Mouse (Mus musculus): ENCODE results near the gene Gm20458. TPM values are rescaled to one million over a fixed set of nuclear protein-coding genes. Genes with fewer than 3 reads are reported as not detected.

Gene Gm20458
- polyA plus RNA-seq (2012; ENCODE audit: low replicate concordance), result 0.17 and 0.94 TPM in 2 replicates

GRCm38 (mm10) chr2:164460745-164461551, at the start of gene Gm20458:
Gene Gm20458, plus strand, starts transcription at chr2:164460967.

DNA sequence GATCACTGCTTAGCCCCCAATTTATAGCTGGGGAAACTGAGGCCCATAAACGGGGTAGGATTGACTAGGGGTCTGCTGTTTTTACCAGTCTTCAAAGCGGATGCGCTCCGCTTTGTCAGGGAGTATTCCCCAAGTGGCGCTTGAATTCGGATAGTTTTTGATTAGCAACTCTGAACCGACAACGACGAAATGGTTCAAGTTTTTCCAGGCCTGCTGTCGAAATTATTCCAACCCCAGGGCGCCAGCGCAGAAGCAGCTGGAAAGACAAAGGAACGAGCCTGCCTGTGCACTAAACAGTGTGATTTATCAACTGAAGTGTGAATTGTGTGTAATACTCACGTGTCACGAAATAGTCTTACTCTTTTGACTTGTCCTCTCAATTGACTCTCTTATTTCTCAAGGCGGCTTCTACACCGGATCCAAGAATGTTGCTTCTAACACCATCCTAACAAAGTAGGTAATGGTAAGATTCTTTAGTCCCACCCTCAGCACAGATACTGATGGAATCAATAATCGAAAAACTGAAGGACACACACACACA, 17.2 kb upstream of the Gm20458 start, which contains the start of gene Sdc4:
TSS of gene Sdc4 (minus strand) at position 428 of the 541 bp plus-strand sequence.

GRCm38 (mm10) chr2:164456864-164457300, 3.9 kb upstream of the Gm20458 start, which contains the start of gene Sys1:
Gene Sys1, plus strand, starts transcription at chr2:164456964.

GRCm38 (mm10) chr2:164473624-164474023, 12.9 kb downstream of the Gm20458 start, which contains the start of gene Trp53tg5:
Gene Trp53tg5, minus strand, starts transcription at chr2:164473724.

GRCm38 (mm10) chr2:164485681-164486257, 25.0 kb downstream of the Gm20458 start, which contains the start of gene Dbndd2:
Gene Dbndd2, plus strand, starts transcription at chr2:164486106.

DNA sequence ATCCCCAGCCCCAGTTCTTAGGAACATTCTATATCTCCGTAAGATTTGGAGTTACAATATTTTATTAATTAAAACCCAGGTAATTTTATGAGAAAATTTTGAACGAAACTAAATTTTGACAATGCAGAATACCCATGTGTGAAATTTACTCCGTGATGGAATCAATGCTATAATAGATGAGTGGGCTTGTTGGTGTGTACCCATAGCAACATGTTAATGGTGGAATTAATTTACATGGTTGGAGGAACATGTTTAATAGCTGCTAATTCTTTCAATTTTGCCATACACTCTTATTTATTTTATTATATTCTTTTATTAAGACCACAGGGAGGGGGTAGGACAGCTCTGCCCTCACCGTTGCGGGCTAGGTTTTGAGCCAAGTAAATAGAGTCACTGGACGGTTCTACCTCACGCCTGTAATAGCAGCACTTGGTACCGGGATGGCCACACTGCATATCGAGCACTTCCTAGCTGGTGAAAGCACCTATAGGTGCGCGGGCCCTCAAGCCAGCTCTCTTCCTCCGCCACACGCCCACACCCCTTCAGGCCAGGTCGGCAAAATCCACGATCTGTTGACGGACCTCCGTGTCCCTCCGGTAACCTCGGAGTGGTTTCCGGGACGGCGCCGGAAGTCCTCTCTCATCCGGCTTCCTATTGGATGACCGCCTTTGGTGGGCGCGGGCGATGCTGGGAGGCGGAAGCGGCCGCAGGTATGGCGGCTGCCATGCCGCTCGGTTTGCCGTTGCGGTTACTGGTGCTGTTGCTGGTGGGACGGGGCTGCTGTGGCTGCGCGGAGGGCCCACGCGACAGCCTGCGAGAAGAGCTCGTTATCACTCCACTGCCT, 36.3 kb downstream of the Gm20458 start, which contains the start of gene Pigt:
TSS of gene Pigt (plus strand) at position 674 of the 844 bp plus-strand sequence.

Other genes with a start within 250 kb of the Gm20458 start
- gene Wfdc15b, start 239.3 kb upstream of the Gm20458 start, polyA plus RNA-seq (2012; ENCODE audit: low replicate concordance), result not detected in 2 replicates
- not detected in 2 replicates for gene Svs2, start 222.5 kb upstream of the Gm20458 start, polyA plus RNA-seq (2012; ENCODE audit: low replicate concordance)
- not detected in 2 replicates for gene Svs3b, start 204.3 kb upstream of the Gm20458 start, polyA plus RNA-seq (2012; ENCODE audit: low replicate concordance)
- not detected in 2 replicates for gene Svs4, start 182.5 kb upstream of the Gm20458 start, polyA plus RNA-seq (2012; ENCODE audit: low replicate concordance)
- not detected in 2 replicates for gene Svs3a, start 171.7 kb upstream of the Gm20458 start, polyA plus RNA-seq (2012; ENCODE audit: low replicate concordance)
- not detected in 2 replicates for gene Svs6, start 144.2 kb upstream of the Gm20458 start, polyA plus RNA-seq (2012; ENCODE audit: low replicate concordance)
- not detected in 2 replicates for gene Svs5, start 128.2 kb upstream of the Gm20458 start, polyA plus RNA-seq (2012; ENCODE audit: low replicate concordance)
- gene Slpi, start 71.9 kb upstream of the Gm20458 start, polyA plus RNA-seq (2012; ENCODE audit: low replicate concordance), result 5.2 and 16.4 TPM in 2 replicates
- gene Rbpjl, start 57.8 kb upstream of the Gm20458 start, polyA plus RNA-seq (2012; ENCODE audit: low replicate concordance), result 0.09 and 0.25 TPM in 2 replicates
- gene Matn4, start 55.8 kb upstream of the Gm20458 start, polyA plus RNA-seq (2012; ENCODE audit: low replicate concordance), result 0.07 TPM in 1 of 2 replicates, not detected in the other
- gene Sdc4, start 17.1 kb upstream of the Gm20458 start, polyA plus RNA-seq (2012; ENCODE audit: low replicate concordance), result 1.4 and 10.9 TPM in 2 replicates
- gene Sys1, start 4.0 kb upstream of the Gm20458 start, polyA plus RNA-seq (2012; ENCODE audit: low replicate concordance), result 222 and 239 TPM in 2 replicates
- not detected in 2 replicates for gene Trp53tg5, start 12.8 kb downstream of the Gm20458 start, polyA plus RNA-seq (2012; ENCODE audit: low replicate concordance)
- 15.3 and 25.0 TPM in 2 replicates for gene Dbndd2, start 25.1 kb downstream of the Gm20458 start, polyA plus RNA-seq (2012; ENCODE audit: low replicate concordance)
- 173 and 257 TPM in 2 replicates for gene Pigt, start 36.6 kb downstream of the Gm20458 start, polyA plus RNA-seq (2012; ENCODE audit: low replicate concordance)
- not detected in 2 replicates for gene Wfdc2, start 101.4 kb downstream of the Gm20458 start, polyA plus RNA-seq (2012; ENCODE audit: low replicate concordance)
- gene Spint3, start 112.5 kb downstream of the Gm20458 start, polyA plus RNA-seq (2012; ENCODE audit: low replicate concordance), result not detected in 2 replicates
- gene Wfdc6a, start 124.5 kb downstream of the Gm20458 start, polyA plus RNA-seq (2012; ENCODE audit: low replicate concordance), result not detected in 2 replicates
- not detected in 2 replicates for gene Eppin, start 132.6 kb downstream of the Gm20458 start, polyA plus RNA-seq (2012; ENCODE audit: low replicate concordance)
- gene Wfdc6b, start 152.6 kb downstream of the Gm20458 start, polyA plus RNA-seq (2012; ENCODE audit: low replicate concordance), result not detected in 2 replicates
- not detected in 2 replicates for gene Wfdc8, start 152.7 kb downstream of the Gm20458 start, polyA plus RNA-seq (2012; ENCODE audit: low replicate concordance)
- gene Wfdc16, start 177.8 kb downstream of the Gm20458 start, polyA plus RNA-seq (2012; ENCODE audit: low replicate concordance), result not detected in 2 replicates
- not detected in 2 replicates for gene Wfdc10, start 195.1 kb downstream of the Gm20458 start, polyA plus RNA-seq (2012; ENCODE audit: low replicate concordance)
- not detected in 2 replicates for gene Wfdc9, start 195.6 kb downstream of the Gm20458 start, polyA plus RNA-seq (2012; ENCODE audit: low replicate concordance)
- not detected in 2 replicates for gene Wfdc11, start 213.1 kb downstream of the Gm20458 start, polyA plus RNA-seq (2012; ENCODE audit: low replicate concordance)
- gene Wfdc13, start 224.1 kb downstream of the Gm20458 start, polyA plus RNA-seq (2012; ENCODE audit: low replicate concordance), result not detected in 2 replicates
- not detected in 2 replicates for gene Spint4, start 237.5 kb downstream of the Gm20458 start, polyA plus RNA-seq (2012; ENCODE audit: low replicate concordance)

All from leukemia stem cell, adult 10-12 weeks (primary cell).